Mouse (Mus musculus) gastrocnemius, postnatal 25 days (tissue): ENCODE results near the gene Sept9. TPM values are rescaled to one million over a fixed set of nuclear protein-coding genes. Genes with fewer than 3 reads are reported as not detected.
A peak's percentile ranks its signal among the peaks of the same experiment; 100 is the strongest.

Experiments
- DNase-seq: peaks from one replicate; pipeline ENCODE4 v3.0.0; 2022
- total RNA-seq, 2 experiments: library from RNA; stranded (reverse); gene quantifications; 1 replicate in 1 of 2; 2 replicates in 1 of 2; pipeline ENCODE4 v1.2.3; 2021

Gene Sept9
- total RNA-seq, 2 experiments from 2014 or later, result 13.8 to 16.2 TPM

- no peak for DNase-seq
Observed at GRCm38 (mm10) chr11:117348429-117349103, 149.1 kb downstream of the Sept9 start.

- DNase-seq, result no peak
Observed at GRCm38 (mm10) chr11:117349429-117350363, 150.2 kb downstream of the Sept9 start.

DNA sequence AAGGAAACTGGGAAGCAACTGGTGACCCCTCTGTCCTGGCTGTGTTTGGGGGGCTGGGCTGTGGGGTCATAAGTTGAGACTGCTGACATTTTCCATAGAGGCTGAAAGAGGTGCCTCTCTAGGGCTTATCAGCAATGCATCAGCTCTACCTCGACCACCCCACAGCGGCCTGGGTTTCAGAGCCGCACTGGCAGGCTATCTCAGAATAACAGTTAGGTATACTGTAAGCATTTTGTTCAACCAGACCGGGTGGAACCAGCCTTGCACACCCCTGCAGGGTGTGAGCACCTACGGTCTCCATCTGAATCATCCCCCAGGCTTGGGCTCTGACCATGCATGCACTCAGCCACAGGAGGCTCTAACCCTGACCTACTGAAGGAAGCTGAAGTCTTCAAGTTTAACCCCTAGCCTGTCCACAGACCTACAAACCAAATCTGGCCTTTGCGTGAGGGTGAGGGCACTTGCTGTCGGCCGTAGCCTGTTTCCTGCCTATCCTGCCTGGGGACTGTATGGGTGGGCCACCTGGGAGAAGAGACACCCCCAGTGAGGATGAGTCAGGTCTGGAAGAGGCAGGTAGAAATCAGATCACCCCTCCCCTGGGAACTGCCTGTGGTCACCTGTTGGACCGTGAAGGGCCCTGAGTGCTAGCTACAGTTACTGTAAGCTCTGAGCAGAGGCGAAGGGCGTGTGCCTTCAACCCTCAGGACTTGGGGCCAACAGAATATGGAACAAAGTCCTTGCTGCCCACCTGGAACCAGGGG lies 151.2 kb downstream of the Sept9 start:
- DNase-seq, result no peak

DNA sequence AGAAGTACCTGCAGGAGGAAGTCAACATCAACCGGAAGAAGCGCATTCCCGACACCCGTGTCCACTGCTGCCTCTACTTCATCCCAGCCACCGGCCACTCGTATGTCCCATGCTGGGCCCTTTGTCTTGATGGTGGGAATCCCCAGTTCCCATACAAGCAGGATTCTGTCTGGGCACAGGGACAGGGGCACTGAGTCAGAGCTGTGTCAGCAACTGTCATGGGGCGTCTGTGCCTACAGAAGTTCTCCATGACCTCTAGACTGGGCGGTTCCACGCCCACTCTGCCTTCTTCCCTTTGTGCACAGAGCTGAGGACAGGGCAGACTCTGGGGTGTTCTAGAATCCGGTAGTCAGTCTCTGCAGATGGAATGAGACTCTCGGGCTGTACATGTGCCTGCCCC lies 153.7 kb downstream of the Sept9 start:
- no peak for DNase-seq

GRCm38 (mm10) chr11:117354107-117354506 lies 154.6 kb downstream of the Sept9 start:
- peak; percentile 72 for DNase-seq

DNA sequence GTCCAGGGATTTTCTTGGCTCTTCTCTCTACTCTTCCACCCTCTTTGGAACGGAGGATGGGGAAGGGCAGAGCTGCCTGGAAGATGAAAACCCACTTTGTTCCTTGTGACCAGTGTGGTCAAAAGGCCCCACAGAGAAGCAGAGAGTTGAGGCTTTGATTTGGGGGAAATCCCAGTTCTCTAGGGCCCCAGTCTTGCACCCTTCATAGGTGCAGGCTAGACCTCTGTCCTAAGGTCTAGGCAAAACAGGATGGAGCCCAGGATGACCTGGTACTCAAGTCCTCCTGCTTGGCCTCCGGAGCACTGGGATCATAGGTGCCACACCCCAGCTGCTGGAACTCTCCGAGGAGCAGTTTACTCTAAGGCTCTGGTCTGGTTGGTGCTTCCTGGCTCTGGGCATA lies 157.5 kb downstream of the Sept9 start:
- no peak for DNase-seq

DNA sequence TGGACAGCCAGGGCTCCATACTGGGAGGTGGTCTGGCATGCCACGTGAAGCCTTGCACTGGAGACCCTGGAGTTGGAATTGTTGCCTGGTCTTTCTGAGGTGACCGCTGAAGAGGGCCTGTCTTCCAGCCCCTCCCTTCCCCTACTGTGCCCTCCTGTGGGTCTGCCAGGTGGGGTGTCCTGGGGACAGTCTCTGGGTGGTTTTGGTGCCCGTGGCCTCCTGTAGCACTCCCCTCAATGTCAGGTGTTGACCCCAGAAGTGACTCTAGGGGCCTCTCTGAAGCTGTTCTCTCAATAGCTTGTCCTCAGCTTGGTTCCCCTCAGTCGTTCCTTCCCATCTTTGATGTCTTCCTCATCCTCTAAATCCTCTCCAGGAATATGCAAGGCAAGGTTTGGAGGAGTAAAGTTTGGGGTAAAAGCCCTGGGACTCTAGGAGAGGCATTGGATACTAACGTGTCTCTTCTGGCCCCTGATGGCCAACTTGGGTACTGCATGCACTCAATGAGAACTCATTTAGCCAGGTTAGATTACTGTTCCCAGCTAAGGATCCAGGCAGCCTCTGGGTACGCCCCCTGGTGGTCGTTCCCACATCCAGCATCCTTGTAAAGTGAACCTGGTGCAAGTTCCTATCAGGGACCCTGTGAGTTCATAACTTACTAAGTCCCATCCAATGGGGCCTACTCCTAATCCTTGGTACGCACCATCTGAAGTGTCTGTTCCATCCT lies 158.6 kb downstream of the Sept9 start:
- peak; percentile 81 for DNase-seq

DNA sequence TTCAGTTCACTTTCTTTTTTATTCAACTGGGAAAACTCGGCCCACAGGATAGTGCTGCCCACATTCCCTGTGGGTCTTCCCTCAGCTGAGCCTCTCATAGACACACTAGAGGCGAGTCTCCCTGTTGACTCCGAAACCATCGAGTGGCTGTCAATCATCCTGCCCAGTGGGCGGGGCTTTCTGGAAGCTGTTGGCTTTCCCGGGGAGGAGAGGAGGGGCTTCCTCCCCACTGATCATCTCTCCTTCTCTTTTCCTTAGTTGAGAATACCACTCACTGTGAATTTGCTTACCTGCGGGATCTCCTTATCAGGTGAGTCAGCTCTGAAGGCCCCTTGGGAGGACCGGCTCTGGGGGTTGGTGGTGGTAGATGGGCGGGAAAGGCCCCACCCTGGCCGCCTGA lies 159.7 kb downstream of the Sept9 start:
- no peak for DNase-seq

- DNase-seq, result peak; percentile 56
Observed at GRCm38 (mm10) chr11:117359870-117360269, 160.4 kb downstream of the Sept9 start.

- no peak for DNase-seq
Observed at GRCm38 (mm10) chr11:117360561-117360960, 161.1 kb downstream of the Sept9 start.

GRCm38 (mm10) chr11:117362307-117362706 lies 162.8 kb downstream of the Sept9 start:
- DNase-seq, result no peak

GRCm38 (mm10) chr11:117363918-117364317 lies 164.5 kb downstream of the Sept9 start:
- DNase-seq, result no peak

DNA sequence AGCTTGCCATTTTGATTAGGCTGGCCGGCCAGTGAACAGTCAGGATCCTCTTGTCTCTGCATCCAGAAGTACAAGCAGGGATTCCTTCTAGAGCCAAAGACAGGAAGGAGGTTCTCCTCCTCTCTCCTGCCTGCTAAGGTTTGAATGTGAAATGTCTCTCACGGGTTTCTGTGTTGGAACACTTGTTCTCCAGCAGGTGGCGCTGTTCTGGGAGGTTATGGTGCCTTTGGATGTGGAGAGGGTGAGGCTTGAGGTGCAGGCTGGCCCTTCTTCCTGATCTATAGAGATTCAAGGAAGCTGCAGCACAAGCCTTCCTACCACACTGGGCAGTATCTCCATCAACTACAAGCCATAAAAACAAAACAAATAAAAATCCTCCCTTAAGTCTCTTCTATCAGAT lies 167.0 kb downstream of the Sept9 start:
- no peak for DNase-seq

GRCm38 (mm10) chr11:117366861-117367357 lies 167.4 kb downstream of the Sept9 start:
- DNase-seq, result no peak

GRCm38 (mm10) chr11:117367937-117368336 lies 168.5 kb downstream of the Sept9 start:
- DNase-seq, result no peak

- no peak for DNase-seq
Observed at GRCm38 (mm10) chr11:117369347-117369746, 169.9 kb downstream of the Sept9 start.

GRCm38 (mm10) chr11:117370262-117370850 lies 170.9 kb downstream of the Sept9 start:
- DNase-seq, result no peak

GRCm38 (mm10) chr11:117372537-117372936 lies 173.1 kb downstream of the Sept9 start:
- no peak for DNase-seq

DNA sequence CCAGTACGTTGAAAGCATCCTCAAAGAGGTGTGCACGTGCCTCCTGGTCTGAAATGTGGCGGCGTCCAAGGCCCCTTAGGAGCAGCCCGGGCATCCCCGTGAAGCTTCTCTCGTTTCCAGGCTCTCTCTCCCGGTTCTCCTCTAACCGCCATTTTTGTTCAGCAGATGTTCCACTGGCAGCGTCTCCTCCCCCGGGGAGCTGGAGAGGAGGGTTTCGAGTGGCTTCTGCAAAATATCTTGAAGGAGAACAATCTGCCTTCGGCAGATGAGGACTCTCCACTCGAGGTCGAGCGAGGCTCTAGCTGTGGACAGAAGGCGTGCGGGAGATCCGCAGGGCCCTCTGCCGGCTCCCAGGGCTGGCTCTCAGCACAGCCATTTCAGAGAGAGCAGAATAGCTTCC lies 173.7 kb downstream of the Sept9 start:
- DNase-seq, result no peak

GRCm38 (mm10) chr11:117373870-117374269 lies 174.4 kb downstream of the Sept9 start:
- DNase-seq, result no peak

- DNase-seq, result no peak
Observed at GRCm38 (mm10) chr11:117374288-117374687, 174.8 kb downstream of the Sept9 start.
